ENCODE assay signal across 18 mouse cellular contexts in the genomic region with DNA sequence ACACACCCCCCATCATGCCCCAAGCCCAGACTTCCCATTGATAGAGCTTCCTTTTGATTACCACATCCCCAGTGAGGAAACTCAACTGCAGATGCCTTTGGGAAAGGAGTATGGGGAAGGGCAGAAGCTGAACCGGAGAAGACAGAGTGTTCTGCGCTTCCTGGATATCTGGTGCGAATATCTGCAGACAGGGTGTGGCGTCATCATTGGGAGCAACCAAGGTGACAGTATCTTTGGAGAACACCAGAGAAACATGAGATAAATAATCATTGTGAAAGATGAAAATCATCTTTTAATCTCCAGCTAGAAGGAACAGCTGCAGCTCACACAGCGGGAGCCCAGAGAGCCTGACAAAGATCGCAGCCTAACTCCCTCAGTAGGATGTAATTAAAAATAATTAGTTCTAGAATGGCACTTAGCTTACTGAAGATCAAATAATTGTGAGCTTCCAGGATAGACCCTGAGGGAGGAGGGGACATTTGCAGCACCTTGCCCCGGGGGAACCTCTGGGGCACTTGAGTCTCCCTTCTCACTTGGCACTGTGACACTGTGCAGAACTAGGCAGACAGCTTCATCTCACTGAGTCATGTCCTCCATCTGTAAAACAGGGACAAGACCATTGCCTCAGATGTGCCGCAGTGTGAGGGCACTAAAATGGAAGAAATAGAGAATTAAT. TPM values are rescaled to one million over a fixed set of nuclear protein-coding genes. Genes with fewer than 3 reads are reported as not detected.
DNase-seq lines count a peak whose midpoint lies in the region; ATAC-seq lines count a peak whose summit lies in the region.
"Had no signal": no experiment of that assay in that cellular context is flagged by ENCODE, and none has a peak within 500 bp of the region (broad histone marks: within the 10 kb centered on the region; RNA-seq: fewer than 3 reads in every experiment).

No protein-coding gene starts in this region.

- H3K4me1 ChIP-seq in forebrain, embryonic 11.5 days (replicated peaks; ENCODE audit: control insufficient read depth, insufficient read depth, low read length) = no peaks in the 10 kb centered on the region
- H3K4me1 ChIP-seq in forebrain, embryonic 10.5 days = peaks cover 25% of the 10 kb centered on the region
- H3K4me1 ChIP-seq in hindbrain, embryonic 14.5 days (replicated peaks; ENCODE audit: control insufficient read depth, insufficient read depth, low read length) = no peaks in the 10 kb centered on the region
- H3K4me1 ChIP-seq: limb, embryonic 15.5 days; neural tube, embryonic 12.5 days had no signal

- 72% methylated on average over 8 of the region's 8 CpGs for WGBS in forebrain, embryonic 11.5 days
- 78% methylated on average over 8 of the region's 8 CpGs for WGBS in forebrain, embryonic 10.5 days
- 74% methylated on average over 8 of the region's 8 CpGs for WGBS in hindbrain, embryonic 14.5 days

- no peak overlapping the region for H3K4me2 ChIP-seq in forebrain, embryonic 11.5 days (ENCODE audit: low read depth, low read length, severe bottlenecking)
- H3K4me2 ChIP-seq in hindbrain, embryonic 14.5 days (replicated peaks) = no peak overlapping the region
- H3K4me2 ChIP-seq: limb, embryonic 15.5 days; neural tube, embryonic 12.5 days had no signal

- no peak for DNase-seq in forebrain, embryonic 11.5 days (ENCODE audit: low spot score)
- no peak for DNase-seq in forebrain, embryonic 10.5 days (ENCODE audit: extremely low spot score, low spot score)
- DNase-seq in Muller cell, postnatal 12 days (ENCODE audit: inconsistent ontology term) = peak; percentile 58
- DNase-seq in hindbrain, embryonic 14.5 days (ENCODE audit: low spot score) = no peak
- no peak for DNase-seq in cerebellum, postnatal 25 days
- DNase-seq in testis, postnatal 14 days (ENCODE audit: low spot score) = no peak
- no peak for DNase-seq in cerebellum, adult 8-10 months
- DNase-seq: adrenal gland, postnatal 25 days; cerebellum, adult 18-20 months; embryo, embryonic 11 days; kidney, postnatal 4 days; lung, postnatal 36 days; thymus, adult 2 months had no signal

- H3K27ac ChIP-seq in forebrain, embryonic 11.5 days (ENCODE audit: low read depth, low read length) = no peak overlapping the region
- no peak overlapping the region for H3K27ac ChIP-seq in forebrain, embryonic 10.5 days
- H3K27ac ChIP-seq in hindbrain, embryonic 14.5 days = 0 out of 2 replicates have a peak overlapping the region, but pooled peaks have one; percentile 14
- H3K27ac ChIP-seq: left cerebral cortex, adult 2 months; limb, embryonic 15.5 days; neural tube, embryonic 12.5 days had no signal

- H3K9me3 ChIP-seq in forebrain, embryonic 11.5 days (ENCODE audit: control insufficient read depth, low read length) = no peaks in the 10 kb centered on the region
- H3K9me3 ChIP-seq in forebrain, embryonic 10.5 days = no peaks in the 10 kb centered on the region
- no peaks in the 10 kb centered on the region for H3K9me3 ChIP-seq in hindbrain, embryonic 14.5 days (ENCODE audit: control insufficient read depth, low read length)
- H3K9me3 ChIP-seq: limb, embryonic 15.5 days; neural tube, embryonic 12.5 days had no signal

- no peaks in the 10 kb centered on the region for H3K36me3 ChIP-seq in forebrain, embryonic 11.5 days (ENCODE audit: control insufficient read depth, insufficient read depth, low read length)
- no peaks in the 10 kb centered on the region for H3K36me3 ChIP-seq in forebrain, embryonic 10.5 days (replicated peaks)
- H3K36me3 ChIP-seq in hindbrain, embryonic 14.5 days (replicated peaks; ENCODE audit: control insufficient read depth, insufficient read depth) = no peaks in the 10 kb centered on the region
- H3K36me3 ChIP-seq: limb, embryonic 15.5 days; neural tube, embryonic 12.5 days had no signal

- H3K4me3 ChIP-seq in forebrain, embryonic 11.5 days (ENCODE audit: low read depth, low read length) = no peak overlapping the region
- no peak overlapping the region for H3K4me3 ChIP-seq in forebrain, embryonic 10.5 days
- H3K4me3 ChIP-seq in hindbrain, embryonic 14.5 days (replicated peaks; ENCODE audit: low read length) = no peak overlapping the region
- H3K4me3 ChIP-seq: left cerebral cortex, adult 2 months; limb, embryonic 15.5 days; neural tube, embryonic 12.5 days had no signal

- ATAC-seq in forebrain, embryonic 11.5 days (replicated peaks; ENCODE audit: low FRiP score) = peak; percentile 33; the same call in 1 of the 2 replicates
- ATAC-seq in hindbrain, embryonic 14.5 days (ENCODE audit: low FRiP score) = peak; percentile 61
- peak; percentile 25 for ATAC-seq in megakaryocyte progenitor cell, adult 5-6 weeks (replicated peaks; ENCODE audit: poor library complexity)
- ATAC-seq: intestine, postnatal 0 days had no signal

- H3K9ac ChIP-seq in forebrain, embryonic 11.5 days (ENCODE audit: low read length) = no peak overlapping the region
- H3K9ac ChIP-seq in hindbrain, embryonic 14.5 days = no peak overlapping the region
- H3K9ac ChIP-seq: limb, embryonic 15.5 days; neural tube, embryonic 12.5 days had no signal

- no peaks in the 10 kb centered on the region for H3K27me3 ChIP-seq in forebrain, embryonic 11.5 days (ENCODE audit: control insufficient read depth, insufficient read depth, low read length)
- H3K27me3 ChIP-seq in forebrain, embryonic 10.5 days (ENCODE audit: poor library complexity, severe bottlenecking) = no peaks in the 10 kb centered on the region
- no peaks in the 10 kb centered on the region for H3K27me3 ChIP-seq in hindbrain, embryonic 14.5 days (ENCODE audit: control insufficient read depth, insufficient read depth, low read length)
- H3K27me3 ChIP-seq: limb, embryonic 15.5 days; neural tube, embryonic 12.5 days had no signal

RNA-seq across cellular contexts. Expression of a gene that starts 38.5 kb away (rescaled TPM):
- 1.4 TPM in 2 replicates for polyA plus RNA-seq in forebrain, embryonic 11.5 days (2014; fragmentation: Nextera tagmentation; extraction: Ambion mirVana)
- 1.3 and 1.7 TPM in 2 replicates for polyA plus RNA-seq in forebrain, embryonic 10.5 days (2016; fragmentation: Nextera tagmentation; extraction: Ambion mirVana)
- polyA plus RNA-seq in hindbrain, embryonic 14.5 days (2014; fragmentation: Nextera tagmentation; extraction: Ambion mirVana) = 23.6 and 26.8 TPM in 2 replicates
- total RNA-seq in megakaryocyte progenitor cell, adult 5-6 weeks (2015) = 0.34 and 4.0 TPM in 2 replicates
- 1.2 and 1.8 TPM in 2 replicates for total RNA-seq in megakaryocyte progenitor cell, adult 5-6 weeks (2017)
